Mouse (Mus musculus) liver, embryonic 15.5 days (tissue): ENCODE results near the gene Gm13539. TPM values are rescaled to one million over a fixed set of nuclear protein-coding genes. Genes with fewer than 3 reads are reported as not detected.

ENCODE experiments used
- ATAC-seq: fragments of 200-750 bp; cut with Nextera tagmentation; 2 replicates; pipeline ENCODE4 v1.8.0; 2017; ENCODE audit warnings: moderate number of reproducible peaks, mild to moderate bottlenecking, moderate library complexity; ENCODE audit not compliant: insufficient read depth
- H3K27ac ChIP-seq: fragments of 300-500 bp; sonication (generic); replicated peaks from 2 replicates; pipeline ENCODE4 v1.5.1; 2015; ENCODE audit warnings: mild to moderate bottlenecking, inconsistent platforms
- H3K27me3 ChIP-seq: fragments of 300-500 bp; sonication (generic); 2 replicates; pipeline ENCODE4 v1.6.1; 2015; ENCODE audit warnings: mild to moderate bottlenecking, inconsistent platforms
- H3K36me3 ChIP-seq: fragments of 300-500 bp; sonication (generic); replicated peaks from 2 replicates; pipeline ENCODE4 v1.6.1; 2015; ENCODE audit warnings: moderate library complexity, mild to moderate bottlenecking, inconsistent platforms
- H3K4me1 ChIP-seq: fragments of 300-500 bp; sonication (generic); replicated peaks from 2 replicates; pipeline ENCODE4 v1.6.1; 2015; ENCODE audit warnings: inconsistent platforms
- H3K4me2 ChIP-seq: fragments of 300-500 bp; sonication (generic); 2 replicates; pipeline ENCODE4 v1.6.1; 2015; ENCODE audit warnings: moderate library complexity, mild to moderate bottlenecking, inconsistent platforms
- H3K4me3 ChIP-seq: fragments of 300-500 bp; sonication (generic); replicated peaks from 2 replicates; pipeline ENCODE4 v1.5.1; 2015; ENCODE audit warnings: mild to moderate bottlenecking, inconsistent platforms
- H3K9ac ChIP-seq: fragments of 300-500 bp; sonication (generic); 2 replicates; pipeline ENCODE4 v1.6.1; 2015; ENCODE audit warnings: moderate library complexity, mild to moderate bottlenecking, inconsistent platforms
- H3K9me3 ChIP-seq: fragments of 300-500 bp; sonication (generic); replicated peaks from 2 replicates; pipeline ENCODE4 v1.6.1; 2016; ENCODE audit warnings: inconsistent platforms
- WGBS: fragments of 180-500 bp; shearing (Covaris S2); methylation state at CpG from one replicate; pipeline ENCODE4 v1.1.7; 2015; ENCODE audit warnings: mixed read lengths; ENCODE audit not compliant: insufficient replicate concordance; 5-methylcytosine and 5-hydroxymethylcytosine counted together
- polyA plus RNA-seq: library from polyadenylated mRNA; unstranded; fragments of >200 nt; fragmentation: Nextera tagmentation; extraction: Ambion mirVana; gene quantifications from 2 replicates; pipeline ENCODE4 v1.2.1, GENCODE M21; 2015

Gm13539 gene
- polyA plus RNA-seq, 1 experiment from 2014 or later, result not detected

- Histone ChIP-seq H3K9me3 (no peaks in the 10 kb centered on the region), H3K9ac (no peak overlapping the region), H3K27ac (no peak overlapping the region), H3K36me3 (no peaks in the 10 kb centered on the region), H3K27me3 (no peaks in the 10 kb centered on the region), H3K4me2 (no peak overlapping the region), H3K4me3 (no peak overlapping the region), H3K4me1 (no peaks in the 10 kb centered on the region)
- ATAC-seq, result no peak
- 62% methylated on average over 3 of the region's 3 CpGs for WGBS
Measured at GRCm38 (mm10) chr2:25824751-25825150, 42.7 kb downstream of the Gm13539 start.

GRCm38 (mm10) chr2:25828344-25828947, 46.4 kb downstream of the Gm13539 start:
- no peaks in the 10 kb centered on the region for H3K27me3 ChIP-seq
- H3K4me3 ChIP-seq, result no peak overlapping the region
- no peak overlapping the region for H3K27ac ChIP-seq
- ATAC-seq, result no peak
- 38% methylated on average over 8 of the region's 8 CpGs for WGBS
- H3K4me1 ChIP-seq, result no peaks in the 10 kb centered on the region
- H3K4me2 ChIP-seq, result no peak overlapping the region
- no peaks in the 10 kb centered on the region for H3K9me3 ChIP-seq
- H3K9ac ChIP-seq, result no peak overlapping the region
- H3K36me3 ChIP-seq, result no peaks in the 10 kb centered on the region

- H3K36me3 ChIP-seq, result no peaks in the 10 kb centered on the region
- H3K27ac ChIP-seq, result no peak overlapping the region
- no peaks in the 10 kb centered on the region for H3K4me1 ChIP-seq
- no peaks in the 10 kb centered on the region for H3K27me3 ChIP-seq
- no peak overlapping the region for H3K4me2 ChIP-seq
- whole genome bisulfite sequencing, result 57% methylated on average over 3 of the region's 3 CpGs
- H3K9me3 ChIP-seq, result no peaks in the 10 kb centered on the region
- no peak for ATAC-seq
- no peak overlapping the region for H3K4me3 ChIP-seq
- H3K9ac ChIP-seq, result no peak overlapping the region
Measured at GRCm38 (mm10) chr2:25830786-25831185, 48.7 kb downstream of the Gm13539 start.

- ATAC-seq, result no peak
- no peaks in the 10 kb centered on the region for H3K4me1 ChIP-seq
- 17% methylated on average over 5 of the region's 5 CpGs for WGBS
Measured at GRCm38 (mm10) chr2:25836291-25836690, 54.2 kb downstream of the Gm13539 start.

More at GRCm38 (mm10) chr2:25836291-25836690, 54.2 kb downstream of the Gm13539 start:
- Histone ChIP-seq H3K36me3 (no peaks in the 10 kb centered on the region), H3K4me2 (no peak overlapping the region), H3K27me3 (no peaks in the 10 kb centered on the region), H3K9me3 (no peaks in the 10 kb centered on the region), H3K9ac (no peak overlapping the region), H3K4me3 (no peak overlapping the region), H3K27ac (no peak overlapping the region)

Other genes starting within 250 kb of the Gm13539 start
- gene Traf2, start 235.3 kb upstream of the Gm13539 start, polyA plus RNA-seq, result 14.1 and 15.1 TPM in 2 replicates
- gene Edf1, start 224.4 kb upstream of the Gm13539 start, polyA plus RNA-seq, result 186 and 201 TPM in 2 replicates
- gene Mamdc4, start 207.4 kb upstream of the Gm13539 start, polyA plus RNA-seq, result 0.32 and 7.7 TPM in 2 replicates
- gene Phpt1, start 207.0 kb upstream of the Gm13539 start, polyA plus RNA-seq, result 31.2 and 36.3 TPM in 2 replicates
- gene Ajm1, start 200.5 kb upstream of the Gm13539 start, polyA plus RNA-seq, result 0.03 TPM in 1 of 2 replicates, not detected in the other
- gene Rabl6, start 173.7 kb upstream of the Gm13539 start, polyA plus RNA-seq, result 21.7 and 23.5 TPM in 2 replicates
- gene Ccdc183, start 164.6 kb upstream of the Gm13539 start, polyA plus RNA-seq, result 0.05 and 0.06 TPM in 2 replicates
- gene Tmem141, start 160.3 kb upstream of the Gm13539 start, polyA plus RNA-seq, result 8.2 and 9.9 TPM in 2 replicates
- 70.4 and 90.0 TPM in 2 replicates for gene Fcna, start 154.2 kb upstream of the Gm13539 start, polyA plus RNA-seq
- not detected in 2 replicates for gene Lcn8, start 129.1 kb upstream of the Gm13539 start, polyA plus RNA-seq
- gene Lcn5, start 124.3 kb upstream of the Gm13539 start, polyA plus RNA-seq, result not detected in 2 replicates
- not detected in 2 replicates for gene Lcn6, start 105.5 kb upstream of the Gm13539 start, polyA plus RNA-seq
- gene Lcn10, start 99.5 kb upstream of the Gm13539 start, polyA plus RNA-seq, result not detected in 2 replicates
- not detected in 2 replicates for gene Obp2a, start 82.2 kb upstream of the Gm13539 start, polyA plus RNA-seq
- 7.5 TPM in 2 replicates for gene Bmyc, start 75.5 kb upstream of the Gm13539 start, polyA plus RNA-seq
- not detected in 2 replicates for gene Obp2b, start 45.2 kb upstream of the Gm13539 start, polyA plus RNA-seq
- gene Lcn3, start 16.7 kb upstream of the Gm13539 start, polyA plus RNA-seq, result not detected in 2 replicates
- gene Lcn11, start 5.2 kb upstream of the Gm13539 start, polyA plus RNA-seq, result not detected in 2 replicates
- not detected in 2 replicates for gene Glt6d1, start 33.6 kb downstream of the Gm13539 start, polyA plus RNA-seq
- gene Lcn9, start 40.9 kb downstream of the Gm13539 start, polyA plus RNA-seq, result not detected in 2 replicates
- gene Sohlh1, start 65.0 kb downstream of the Gm13539 start, polyA plus RNA-seq, result not detected in 2 replicates
- not detected in 2 replicates for gene Kcnt1, start 81.5 kb downstream of the Gm13539 start, polyA plus RNA-seq
- 4.9 and 5.6 TPM in 2 replicates for gene Camsap1, start 201.0 kb downstream of the Gm13539 start, polyA plus RNA-seq
- 437 and 467 TPM in 2 replicates for gene Ubac1, start 239.5 kb downstream of the Gm13539 start, polyA plus RNA-seq